Mouse (Mus musculus): ENCODE data around the gene Rptor.

DNA sequence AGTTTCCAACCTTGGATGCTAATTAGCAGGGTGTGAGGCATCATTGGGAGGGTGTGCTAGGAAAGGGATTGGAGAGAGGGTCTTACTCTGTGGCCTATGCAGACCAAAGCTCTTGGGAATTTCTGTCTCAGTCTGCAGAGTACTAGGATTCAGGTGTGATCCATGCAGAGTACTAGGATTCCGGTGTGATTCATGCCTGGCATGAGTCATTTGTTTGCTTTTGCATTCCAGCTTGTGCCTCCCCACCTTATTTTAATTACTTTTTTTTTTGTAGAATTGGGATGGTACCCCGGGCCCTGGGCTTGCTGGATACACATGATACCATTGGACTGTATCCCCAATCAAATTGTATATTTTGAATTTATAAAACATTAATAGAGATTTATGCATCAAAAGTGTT, 93.7 kb downstream of the Rptor start:
- TF ChIP-seq POLR2A (IDR thresholded peaks at IDR 0.05; ENCODE audit: borderline replicate concordance, extremely low read depth, insufficient read depth, insufficient read length, poor library complexity, severe bottlenecking) (no peak), CTCF (IDR thresholded peaks at IDR 0.05; ENCODE audit: borderline replicate concordance, extremely low read depth, insufficient read depth, insufficient read length) (no peak)
